Mouse (Mus musculus) testis, postnatal 10 days (tissue): ENCODE results near the gene Ift52.

Experiments used
- DNase-seq: peaks from one replicate; pipeline ENCODE4 v3.0.0; 2021; ENCODE audit warnings: low spot score

Ift52 gene

GRCm38 (mm10) chr2:163016916-163017743 is at the start of gene Ift52:
Ift52 (plus strand) TSS chr2:163017354.
- peak; percentile 95 for DNase-seq

GRCm38 (mm10) chr2:162968357-162968756 is 48.8 kb upstream of the Ift52 start:
- DNase-seq = peak; percentile 57

GRCm38 (mm10) chr2:162969101-162969500 is 48.1 kb upstream of the Ift52 start:
- no peak for DNase-seq

- DNase-seq = no peak
These were observed 46.3 kb upstream of the Ift52 start for GRCm38 (mm10) chr2:162970896-162971295.

GRCm38 (mm10) chr2:162972752-162973151 is 44.4 kb upstream of the Ift52 start:
- DNase-seq = no peak

- no peak for DNase-seq
These were observed 43.9 kb upstream of the Ift52 start for GRCm38 (mm10) chr2:162973206-162973605.

- no peak for DNase-seq
These were observed 43.5 kb upstream of the Ift52 start for GRCm38 (mm10) chr2:162973637-162974036.

GRCm38 (mm10) chr2:162975157-162975775 is 41.9 kb upstream of the Ift52 start:
- no peak for DNase-seq

- DNase-seq = no peak
These were observed 41.2 kb upstream of the Ift52 start for GRCm38 (mm10) chr2:162976001-162976400.

- no peak for DNase-seq
These were observed 32.8 kb upstream of the Ift52 start for GRCm38 (mm10) chr2:162984381-162984780.

- DNase-seq = peak; percentile 61
These were observed 31.2 kb upstream of the Ift52 start for GRCm38 (mm10) chr2:162985923-162986322.

- DNase-seq = no peak
These were observed 30.4 kb upstream of the Ift52 start for GRCm38 (mm10) chr2:162986764-162987163.

GRCm38 (mm10) chr2:162987218-162987617 is 29.9 kb upstream of the Ift52 start, which contains the start of gene Sgk2:
Sgk2 (plus strand) TSS chr2:162987330.
- DNase-seq = no peak

- no peak for DNase-seq
These were observed 28.9 kb upstream of the Ift52 start for GRCm38 (mm10) chr2:162988235-162988634.

- DNase-seq = no peak
These were observed 25.6 kb upstream of the Ift52 start for GRCm38 (mm10) chr2:162991394-162992083.

GRCm38 (mm10) chr2:162992084-162992437 is 25.1 kb upstream of the Ift52 start:
- DNase-seq = no peak

GRCm38 (mm10) chr2:162993881-162994616 is 23.1 kb upstream of the Ift52 start:
- DNase-seq = no peak

GRCm38 (mm10) chr2:162998528-162999230 is 18.5 kb upstream of the Ift52 start:
- DNase-seq = peak; percentile 78

- peak; percentile 60 for DNase-seq
These were observed 17.4 kb upstream of the Ift52 start for GRCm38 (mm10) chr2:162999744-163000143.

- no peak for DNase-seq
These were observed 16.1 kb upstream of the Ift52 start for GRCm38 (mm10) chr2:163001071-163001470.

- DNase-seq = no peak
These were observed 9.9 kb upstream of the Ift52 start for GRCm38 (mm10) chr2:163007299-163007698.

GRCm38 (mm10) chr2:163031289-163031688 is 14.1 kb downstream of the Ift52 start:
- DNase-seq = no peak
